Mouse (Mus musculus): Measurements from ENCODE around the gene Tmem14a. TPM values are rescaled to one million over a fixed set of nuclear protein-coding genes. Genes with fewer than 3 reads are reported as not detected.
"Not testable (repeated sequence)": the region's sequence is repeated elsewhere in the genome, so short reads cannot be mapped to it uniquely, and the experiment has no call there.

Gene Tmem14a
- total and polyA plus RNA-seq, 2 experiments from 2014 or later = 10.0 to 24.4 TPM

- Histone ChIP-seq H3K27ac (ENCODE audit: low read depth, low read length) (no peak overlapping the region), H3K9me3 (ENCODE audit: low read length) (no peaks in the 10 kb centered on the region), H3K27me3 (ENCODE audit: insufficient read depth, low read length) (no peaks in the 10 kb centered on the region), H3K36me3 (ENCODE audit: insufficient read depth, low read length) (peaks cover 6% of the 10 kb centered on the region; the same call in 1 of the 2 replicates), H3K4me2 (ENCODE audit: low read depth, low read length, poor library complexity, severe bottlenecking) (no peak overlapping the region), H3K4me1 (ENCODE audit: insufficient read depth, low read length) (no peaks in the 10 kb centered on the region), H3K9ac (replicated peaks; ENCODE audit: low read length, poor library complexity, severe bottlenecking) (no peak overlapping the region), H3K4me3 (ENCODE audit: low read depth, low read length) (no peak overlapping the region)
- TF ChIP-seq CTCF (IDR thresholded peaks at IDR 0.05) = no peak
- ATAC-seq (ENCODE audit: low FRiP score) = no peak
- 89% methylated on average over 10 of the region's 10 CpGs for WGBS
- DNase-seq (ENCODE audit: low spot score) = no peak
These were observed 34.4 kb downstream of the Tmem14a start for GRCm38 (mm10) chr1:21252566-21253302.

DNA sequence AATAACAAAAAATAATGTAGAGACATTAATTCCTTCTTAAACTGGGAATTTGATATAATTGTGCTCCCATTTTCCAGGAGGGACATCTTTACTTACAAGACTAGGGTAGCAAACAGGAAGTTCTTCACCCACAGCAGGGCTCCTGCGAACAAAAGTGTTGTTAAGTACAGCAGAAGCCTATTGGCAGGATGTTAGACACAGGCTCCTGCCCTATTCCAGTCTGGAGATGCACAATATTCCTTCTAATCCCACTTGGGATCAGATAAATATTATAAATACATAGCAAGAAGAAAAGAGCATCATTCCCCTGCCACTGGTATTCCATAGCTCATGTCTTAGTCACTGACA lies 34.9 kb downstream of the Tmem14a start:
- no peak for TF ChIP-seq CTCF (IDR thresholded peaks at IDR 0.05)
- Histone ChIP-seq H3K4me3 (ENCODE audit: low read depth, low read length) (no peak overlapping the region), H3K9ac (replicated peaks; ENCODE audit: low read length, poor library complexity, severe bottlenecking) (no peak overlapping the region), H3K27ac (ENCODE audit: low read depth, low read length) (no peak overlapping the region), H3K27me3 (ENCODE audit: insufficient read depth, low read length) (no peaks in the 10 kb centered on the region), H3K36me3 (ENCODE audit: insufficient read depth, low read length) (peaks cover 6% of the 10 kb centered on the region; the same call in 1 of the 2 replicates), H3K9me3 (ENCODE audit: low read length) (no peaks in the 10 kb centered on the region), H3K4me1 (ENCODE audit: insufficient read depth, low read length) (no peaks in the 10 kb centered on the region), H3K4me2 (ENCODE audit: low read depth, low read length, poor library complexity, severe bottlenecking) (no peak overlapping the region)
- WGBS = 92% methylated on average over 1 of the region's 1 CpGs
- no peak for ATAC-seq (ENCODE audit: low FRiP score)
- DNase-seq (ENCODE audit: low spot score) = no peak

- 76% methylated on average over 4 of the region's 4 CpGs for WGBS
- no peak for TF ChIP-seq CTCF (IDR thresholded peaks at IDR 0.05)
These were observed 35.5 kb downstream of the Tmem14a start for GRCm38 (mm10) chr1:21253856-21254255.

DNA sequence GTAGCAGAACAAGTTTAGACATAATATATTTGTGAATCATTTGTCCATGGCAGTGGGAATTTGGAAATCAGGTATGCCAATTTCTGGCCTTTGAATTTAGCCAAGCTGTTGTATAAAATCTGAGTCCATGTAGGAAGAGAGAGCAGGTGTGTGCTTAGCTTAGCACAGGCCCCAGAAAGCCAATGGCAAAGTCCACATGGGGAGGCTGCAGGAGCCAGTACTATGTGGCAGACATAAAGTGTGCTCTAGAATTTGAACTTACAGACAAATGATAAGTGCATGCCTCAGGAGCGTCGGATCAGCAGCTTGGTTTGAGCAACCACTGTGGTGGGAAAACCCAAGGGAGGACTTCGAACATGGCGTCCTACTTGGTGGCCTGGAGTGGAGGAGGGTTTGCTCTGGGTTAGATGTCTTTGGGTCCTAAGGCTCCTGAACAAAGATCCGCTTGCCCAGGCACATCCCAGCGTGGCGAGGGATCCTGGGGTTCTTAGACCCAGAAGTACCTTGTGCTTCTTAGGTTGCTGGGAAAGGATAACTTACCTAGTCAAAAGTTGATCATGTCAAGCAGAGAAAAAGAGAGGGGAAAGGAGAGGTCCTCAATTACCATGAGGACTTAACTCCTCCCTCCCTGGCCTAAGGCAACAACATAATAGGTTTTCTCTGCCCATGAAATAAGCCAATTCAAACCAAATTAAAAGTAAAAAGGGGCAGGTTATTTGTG lies 37.4 kb downstream of the Tmem14a start:
- Histone ChIP-seq H3K9ac (replicated peaks; ENCODE audit: low read length, poor library complexity, severe bottlenecking) (no peak overlapping the region), H3K9me3 (ENCODE audit: low read length) (no peaks in the 10 kb centered on the region), H3K27me3 (ENCODE audit: insufficient read depth, low read length) (no peaks in the 10 kb centered on the region), H3K4me2 (ENCODE audit: low read depth, low read length, poor library complexity, severe bottlenecking) (no peak overlapping the region), H3K27ac (ENCODE audit: low read depth, low read length) (no peak overlapping the region), H3K36me3 (ENCODE audit: insufficient read depth, low read length) (peaks cover 6% of the 10 kb centered on the region; the same call in 1 of the 2 replicates), H3K4me3 (ENCODE audit: low read depth, low read length) (no peak overlapping the region), H3K4me1 (ENCODE audit: insufficient read depth, low read length) (no peaks in the 10 kb centered on the region)
- DNase-seq (ENCODE audit: low spot score) (no peak), ATAC-seq (ENCODE audit: low FRiP score) (no peak)
- TF ChIP-seq CTCF (IDR thresholded peaks at IDR 0.05) = no peak
- 95% methylated on average over 7 of the region's 7 CpGs for WGBS

More at GRCm38 (mm10) chr1:21253856-21254255, 35.5 kb downstream of the Tmem14a start:
- Histone ChIP-seq H3K4me3 (ENCODE audit: low read depth, low read length) (no peak overlapping the region), H3K27ac (ENCODE audit: low read depth, low read length) (no peak overlapping the region), H3K4me2 (ENCODE audit: low read depth, low read length, poor library complexity, severe bottlenecking) (no peak overlapping the region), H3K4me1 (ENCODE audit: insufficient read depth, low read length) (no peaks in the 10 kb centered on the region), H3K27me3 (ENCODE audit: insufficient read depth, low read length) (no peaks in the 10 kb centered on the region), H3K9ac (replicated peaks; ENCODE audit: low read length, poor library complexity, severe bottlenecking) (no peak overlapping the region), H3K9me3 (ENCODE audit: low read length) (no peaks in the 10 kb centered on the region), H3K36me3 (ENCODE audit: insufficient read depth, low read length) (peaks cover 6% of the 10 kb centered on the region; the same call in 1 of the 2 replicates)
- no peak for DNase-seq (ENCODE audit: low spot score)
- ATAC-seq (ENCODE audit: low FRiP score) = no peak

- ATAC-seq (ENCODE audit: low FRiP score) = no peak
- WGBS = 65% methylated on average over 3 of the region's 3 CpGs
These were observed 38.0 kb downstream of the Tmem14a start for GRCm38 (mm10) chr1:21256391-21256790.

GRCm38 (mm10) chr1:21256871-21257270 lies 38.5 kb downstream of the Tmem14a start:
- WGBS = 83% methylated on average over 5 of the region's 5 CpGs
- Histone ChIP-seq H3K27me3 (ENCODE audit: insufficient read depth, low read length) (no peaks in the 10 kb centered on the region), H3K4me1 (ENCODE audit: insufficient read depth, low read length) (no peaks in the 10 kb centered on the region), H3K4me3 (ENCODE audit: low read depth, low read length) (no peak overlapping the region), H3K9ac (replicated peaks; ENCODE audit: low read length, poor library complexity, severe bottlenecking) (no peak overlapping the region), H3K9me3 (ENCODE audit: low read length) (no peaks in the 10 kb centered on the region), H3K36me3 (ENCODE audit: insufficient read depth, low read length) (peaks cover 6% of the 10 kb centered on the region; the same call in 1 of the 2 replicates), H3K4me2 (ENCODE audit: low read depth, low read length, poor library complexity, severe bottlenecking) (no peak overlapping the region), H3K27ac (ENCODE audit: low read depth, low read length) (no peak overlapping the region)
- DNase-seq (ENCODE audit: low spot score) = no peak
- TF ChIP-seq CTCF (IDR thresholded peaks at IDR 0.05) = no peak
- ATAC-seq (ENCODE audit: low FRiP score) = no peak

More at GRCm38 (mm10) chr1:21256391-21256790, 38.0 kb downstream of the Tmem14a start:
- no peak for DNase-seq (ENCODE audit: low spot score)
- TF ChIP-seq CTCF (IDR thresholded peaks at IDR 0.05) = no peak
- no peak overlapping the region for H3K9ac ChIP-seq (replicated peaks; ENCODE audit: low read length, poor library complexity, severe bottlenecking)
- no peak overlapping the region for H3K4me3 ChIP-seq (ENCODE audit: low read depth, low read length)
- H3K9me3 ChIP-seq (ENCODE audit: low read length) = no peaks in the 10 kb centered on the region
- no peak overlapping the region for H3K4me2 ChIP-seq (ENCODE audit: low read depth, low read length, poor library complexity, severe bottlenecking)
- H3K27ac ChIP-seq (ENCODE audit: low read depth, low read length) = no peak overlapping the region
- no peaks in the 10 kb centered on the region for H3K4me1 ChIP-seq (ENCODE audit: insufficient read depth, low read length)
- no peaks in the 10 kb centered on the region for H3K27me3 ChIP-seq (ENCODE audit: insufficient read depth, low read length)
- H3K36me3 ChIP-seq (ENCODE audit: insufficient read depth, low read length) = peaks cover 6% of the 10 kb centered on the region; the same call in 1 of the 2 replicates

DNA sequence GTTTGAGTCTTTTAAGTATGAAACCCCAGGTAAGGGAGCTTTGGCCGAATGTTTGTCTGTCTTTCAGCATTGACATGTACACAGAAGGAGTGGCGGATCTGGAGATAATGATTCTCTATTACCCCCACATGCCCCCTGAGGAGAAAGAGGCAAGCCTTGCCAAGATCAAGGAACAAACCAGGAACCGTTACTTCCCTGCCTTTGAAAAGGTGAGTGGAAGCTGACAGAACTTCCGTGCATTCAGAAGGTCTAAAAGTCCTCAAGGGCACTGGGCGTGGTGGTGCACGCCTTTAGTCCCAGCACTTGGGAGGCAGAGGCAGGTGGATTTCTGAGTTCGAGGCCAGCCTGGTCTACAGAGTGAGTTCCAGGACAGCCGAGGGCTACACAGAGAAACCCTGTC lies 41.6 kb downstream of the Tmem14a start:
- not testable (repeated sequence) for ATAC-seq (ENCODE audit: low FRiP score)

More for the DNA sequence above, 41.6 kb downstream of the Tmem14a start:
- H3K9ac ChIP-seq (replicated peaks; ENCODE audit: low read length, poor library complexity, severe bottlenecking); H3K4me2 ChIP-seq (ENCODE audit: low read depth, low read length, poor library complexity, severe bottlenecking); H3K9me3 ChIP-seq (ENCODE audit: low read length); H3K4me1 ChIP-seq (ENCODE audit: insufficient read depth, low read length); DNase-seq (ENCODE audit: low spot score); H3K27me3 ChIP-seq (ENCODE audit: insufficient read depth, low read length); H3K36me3 ChIP-seq (ENCODE audit: insufficient read depth, low read length); H3K27ac ChIP-seq (ENCODE audit: low read depth, low read length); H3K4me3 ChIP-seq (ENCODE audit: low read depth, low read length): not testable (repeated sequence)
- WGBS = 81% methylated on average over 8 of the region's 8 CpGs

Data from midbrain, postnatal 0 days (tissue).